Mouse (Mus musculus): Measurements from ENCODE around the gene Cidec. TPM values are rescaled to one million over a fixed set of nuclear protein-coding genes. Genes with fewer than 3 reads are reported as not detected.
A peak's percentile ranks its signal among the peaks of the same experiment; 100 is the strongest.

Gene Cidec
- not detected for polyA plus RNA-seq (2017; shearing (Covaris generic))

DNA sequence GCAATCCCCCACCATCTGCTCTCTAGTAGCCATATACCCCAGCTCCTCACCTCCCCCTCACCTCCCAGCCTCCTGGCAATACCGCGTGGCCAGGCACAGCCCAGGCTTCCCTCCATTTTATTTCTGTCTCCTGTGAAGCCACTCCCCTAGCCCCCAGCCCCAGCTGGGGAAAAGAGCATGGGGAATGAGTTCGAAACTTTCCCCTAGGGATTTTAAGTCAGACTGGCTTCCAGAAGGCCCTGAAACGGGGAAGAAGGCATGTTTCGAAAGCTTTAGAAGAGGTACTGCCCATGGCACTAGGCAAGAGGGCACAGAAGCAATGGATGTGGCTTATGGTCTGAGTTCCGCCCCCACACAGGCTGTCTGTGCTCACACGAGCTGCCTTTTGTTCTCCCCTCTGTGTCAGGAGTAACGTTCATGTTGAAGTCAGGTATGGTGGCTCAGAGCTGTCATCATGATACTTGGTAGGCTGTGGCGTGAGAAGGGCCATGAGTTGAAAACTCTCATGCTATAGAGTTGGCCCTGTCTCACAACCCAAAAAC is at the start of gene Cidec:
Gene Cidec, minus strand, starts transcription at position 97 of the 542 bp plus-strand sequence.
- ATAC-seq: no peak

DNA sequence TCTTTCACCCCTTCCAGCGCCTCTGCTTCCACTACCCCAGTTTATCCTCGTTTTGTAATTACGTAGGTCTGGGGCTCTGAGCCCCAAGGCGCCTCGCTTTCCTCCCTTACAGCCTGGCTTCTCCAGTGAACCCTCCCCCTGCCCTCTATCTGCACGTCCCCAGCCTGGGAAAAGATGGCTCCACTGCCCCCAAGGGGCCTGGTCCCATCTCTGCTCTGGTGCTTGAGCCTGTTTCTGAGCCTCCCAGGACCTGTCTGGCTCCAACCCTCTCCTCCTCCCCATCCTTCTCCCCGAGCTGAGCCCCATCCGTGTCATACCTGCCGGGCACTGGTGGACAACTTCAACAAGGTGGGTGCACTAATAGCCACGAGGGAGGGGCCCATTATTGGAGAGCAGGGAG is 48.2 kb upstream of the Cidec start:
- ATAC-seq: no peak

DNA sequence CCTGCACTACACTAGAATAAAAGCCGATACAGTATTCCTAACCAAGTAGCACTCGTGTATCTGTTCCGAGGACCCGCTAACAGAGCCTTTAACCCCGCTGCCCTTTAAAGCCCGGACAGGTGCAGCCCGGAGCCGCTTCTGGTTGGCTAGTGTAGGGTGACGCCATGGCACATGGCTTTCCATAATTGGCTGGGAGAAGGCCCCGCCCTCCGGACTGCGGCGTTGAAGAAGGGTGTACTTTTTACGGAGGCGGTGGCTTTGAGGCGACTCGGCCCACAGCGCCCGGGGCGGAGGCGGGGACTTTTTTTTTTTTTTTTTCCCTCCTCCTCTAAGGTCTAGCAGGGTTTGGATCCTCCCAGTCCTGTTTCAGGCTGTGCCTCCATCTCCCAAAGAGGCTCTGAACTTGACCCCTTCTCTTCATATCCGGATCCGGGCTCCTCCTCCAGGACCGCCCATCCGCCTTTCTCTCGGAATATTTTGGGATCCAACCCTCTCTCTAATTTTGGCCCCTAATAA is 47.6 kb upstream of the Cidec start, which contains the start of gene Creld1:
Gene Creld1, plus strand, starts transcription at position 198 of the 516 bp plus-strand sequence.
- peak; percentile 97 for ATAC-seq

DNA sequence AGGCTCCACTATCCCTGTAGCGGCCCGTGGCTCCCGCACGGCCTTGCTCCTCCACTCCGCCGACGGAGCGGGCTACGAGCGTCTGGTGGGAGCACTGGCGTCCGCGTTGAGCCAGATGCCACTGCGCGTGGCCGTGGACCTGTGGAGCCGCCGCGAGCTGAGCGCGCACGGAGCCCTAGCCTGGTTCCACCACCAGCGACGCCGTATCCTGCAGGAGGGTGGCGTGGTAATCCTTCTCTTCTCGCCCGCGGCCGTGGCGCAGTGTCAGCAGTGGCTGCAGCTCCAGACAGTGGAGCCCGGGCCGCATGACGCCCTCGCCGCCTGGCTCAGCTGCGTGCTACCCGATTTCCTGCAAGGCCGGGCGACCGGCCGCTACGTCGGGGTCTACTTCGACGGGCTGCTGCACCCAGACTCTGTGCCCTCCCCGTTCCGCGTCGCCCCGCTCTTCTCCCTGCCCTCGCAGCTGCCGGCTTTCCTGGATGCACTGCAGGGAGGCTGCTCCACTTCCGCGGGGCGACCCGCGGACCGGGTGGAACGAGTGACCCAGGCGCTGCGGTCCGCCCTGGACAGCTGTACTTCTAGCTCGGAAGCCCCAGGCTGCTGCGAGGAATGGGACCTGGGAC is 47.0 kb upstream of the Cidec start:
- ATAC-seq: peak; percentile 42

DNA sequence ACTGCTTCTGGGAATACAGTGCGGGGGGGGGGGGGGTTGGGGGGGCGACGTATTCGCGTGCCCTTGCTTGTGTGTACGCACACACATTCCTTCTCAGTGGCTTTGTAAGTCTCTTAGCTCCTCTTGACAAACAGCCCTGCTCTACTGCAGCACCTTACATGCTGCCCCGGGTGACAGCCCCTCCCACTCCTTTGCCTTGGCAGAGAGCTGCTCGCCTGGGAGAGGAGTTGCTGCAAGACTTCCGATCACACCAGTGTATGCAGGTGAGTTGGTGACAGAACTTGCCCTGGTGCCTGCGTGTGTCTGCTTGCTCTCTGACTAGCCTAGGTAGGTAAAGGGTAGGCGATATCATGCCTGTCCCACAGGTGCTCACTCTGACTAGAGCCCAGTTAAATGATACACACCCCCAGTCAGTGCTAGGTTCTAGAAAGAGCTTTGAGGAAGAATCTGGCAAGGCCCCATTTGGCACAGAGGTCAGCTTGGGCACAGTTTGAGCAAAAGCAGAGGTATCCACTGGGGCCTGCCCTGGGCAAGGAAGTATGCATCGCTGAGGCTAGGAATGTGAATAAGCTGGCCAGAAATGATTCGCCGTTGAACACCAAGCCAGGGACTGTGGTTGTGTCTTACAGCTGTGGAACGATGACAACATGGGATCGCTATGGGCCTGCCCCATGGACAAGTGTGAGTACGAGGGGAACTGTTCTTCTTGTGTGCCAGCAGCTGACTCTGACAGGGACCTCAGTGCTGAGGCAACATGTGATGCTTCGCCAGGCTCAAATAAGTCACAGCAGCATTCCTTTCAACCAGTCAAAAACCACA is 45.2 kb upstream of the Cidec start:
- no peak for ATAC-seq

DNA sequence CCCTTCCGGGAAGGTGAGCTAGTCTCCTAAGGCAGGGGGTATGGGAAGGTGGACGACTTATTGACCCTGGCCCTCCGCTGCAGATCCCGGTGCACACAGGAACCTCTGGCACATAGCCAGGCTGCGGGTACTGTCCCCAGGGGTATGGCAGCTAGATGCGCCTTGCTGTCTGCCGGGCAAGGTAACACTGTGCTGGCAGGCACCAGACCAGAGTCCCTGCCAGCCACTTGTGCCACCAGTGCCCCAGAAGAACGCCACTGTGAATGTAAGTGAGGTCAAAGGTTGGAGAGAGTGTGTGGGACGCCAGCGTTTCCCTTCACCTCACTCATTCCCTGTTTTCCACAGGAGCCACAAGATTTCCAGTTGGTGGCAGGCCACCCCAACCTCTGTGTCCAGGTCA is 43.3 kb upstream of the Cidec start:
- ATAC-seq: no peak

DNA sequence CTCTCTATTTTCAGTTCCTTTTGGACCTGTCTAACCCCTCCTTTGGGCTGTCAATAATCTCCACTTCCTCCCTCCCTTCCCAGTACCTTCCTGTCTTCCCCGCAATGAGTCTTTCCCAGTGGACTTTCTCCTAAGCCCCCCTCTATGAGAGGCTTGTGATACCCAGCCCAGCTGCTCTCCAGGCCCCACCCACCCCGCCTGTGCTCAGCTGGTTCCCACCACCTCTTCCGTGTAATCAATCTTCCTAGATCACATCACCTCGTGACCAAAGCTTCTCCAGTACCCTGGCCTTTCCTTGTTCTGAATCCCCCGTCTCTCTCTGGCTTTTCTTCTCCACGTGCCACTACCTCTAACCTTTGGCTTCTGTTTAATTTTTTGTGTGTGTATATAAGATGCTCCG is 41.8 kb upstream of the Cidec start:
- no peak for ATAC-seq

DNA sequence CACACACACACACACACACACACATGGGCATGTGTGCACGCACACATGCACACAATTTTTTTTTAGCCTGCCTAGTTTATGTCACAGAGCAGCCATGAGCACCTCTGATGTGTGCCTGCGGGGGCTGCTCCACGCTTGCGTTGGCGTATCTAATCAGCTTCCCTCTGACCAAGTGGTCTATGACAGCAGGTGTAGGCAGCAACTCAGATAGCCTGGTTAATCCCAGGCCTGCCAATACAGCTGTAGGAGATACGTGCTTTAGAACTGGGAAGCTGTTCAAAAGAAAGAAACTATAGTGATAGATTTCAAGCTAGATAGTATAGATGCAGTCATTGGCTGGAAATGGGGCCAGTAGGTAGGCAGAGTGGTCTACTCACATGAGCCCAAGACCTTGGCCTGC is 38.2 kb upstream of the Cidec start:
- ATAC-seq: no peak

DNA sequence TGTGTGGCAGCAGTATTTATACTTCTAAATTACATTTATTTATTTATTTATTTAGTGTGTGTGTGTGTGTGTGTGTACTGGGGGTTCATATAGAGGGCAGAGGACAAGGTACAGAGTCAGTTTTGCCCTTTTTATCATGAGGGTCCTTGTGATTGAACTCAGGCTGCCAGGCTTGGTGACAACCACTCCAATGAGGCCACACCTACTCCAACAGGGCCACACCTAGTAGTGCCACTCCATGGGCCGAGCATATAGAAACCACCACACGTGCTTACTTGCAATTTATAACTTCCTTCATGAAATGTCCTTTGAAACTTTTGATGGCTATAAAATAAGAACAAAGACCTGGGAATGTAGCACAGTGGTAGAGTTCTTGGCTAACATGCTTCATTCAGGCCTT is 37.7 kb upstream of the Cidec start:
- ATAC-seq: no peak

DNA sequence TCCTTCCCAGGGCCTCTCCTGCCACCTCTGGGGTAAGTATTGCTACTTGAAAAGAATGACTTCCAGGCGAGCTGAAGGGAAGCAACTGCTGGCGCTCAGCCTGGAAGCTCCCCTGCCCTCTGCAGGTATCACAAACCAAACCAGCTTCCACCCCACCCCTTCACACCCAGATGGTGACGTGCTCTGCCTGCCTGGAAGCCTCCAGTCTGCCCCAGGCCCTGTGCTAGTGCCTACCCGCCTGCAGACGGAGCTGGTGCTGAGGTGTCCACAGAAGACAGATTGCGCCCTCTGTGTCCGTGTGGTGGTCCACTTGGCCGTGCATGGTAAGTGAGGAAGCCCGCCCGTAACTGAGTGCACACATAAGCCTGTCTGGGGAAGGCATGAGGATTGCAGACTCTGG is 36.5 kb upstream of the Cidec start:
- ATAC-seq: no peak

DNA sequence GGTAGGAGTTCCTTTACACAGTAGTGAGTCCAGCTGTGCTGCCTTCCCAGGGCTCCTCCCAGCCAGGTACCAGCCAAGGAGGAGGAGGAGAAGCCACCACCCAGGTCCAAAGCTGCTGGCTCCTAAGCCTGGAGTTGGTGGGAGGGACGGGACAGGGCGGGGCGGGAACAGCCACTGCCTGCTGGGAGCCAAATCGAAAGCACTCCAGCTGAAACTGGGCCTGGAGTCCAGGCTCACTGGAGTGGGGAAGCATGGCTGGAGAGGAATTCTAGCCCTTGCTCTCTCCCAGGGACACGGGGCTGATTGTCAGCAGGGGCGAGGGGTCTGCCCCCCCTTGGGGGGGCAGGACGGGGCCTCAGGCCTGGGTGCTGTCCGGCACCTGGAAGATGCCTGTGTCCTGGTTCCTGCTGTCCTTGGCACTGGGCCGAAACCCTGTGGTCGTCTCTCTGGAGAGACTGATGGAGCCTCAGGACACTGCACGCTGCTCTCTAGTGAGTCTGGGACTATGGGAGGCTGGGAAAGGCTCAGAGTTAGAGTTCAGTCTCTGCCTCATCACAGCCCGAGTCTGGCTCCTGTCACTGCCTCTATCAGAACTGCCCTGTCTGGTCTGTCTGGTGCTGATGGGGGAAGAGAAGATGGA is 35.9 kb upstream of the Cidec start, which contains the start of gene Il17rc:
Gene Il17rc, plus strand, starts transcription at position 131 of the 640 bp plus-strand sequence.
- no peak for ATAC-seq

DNA sequence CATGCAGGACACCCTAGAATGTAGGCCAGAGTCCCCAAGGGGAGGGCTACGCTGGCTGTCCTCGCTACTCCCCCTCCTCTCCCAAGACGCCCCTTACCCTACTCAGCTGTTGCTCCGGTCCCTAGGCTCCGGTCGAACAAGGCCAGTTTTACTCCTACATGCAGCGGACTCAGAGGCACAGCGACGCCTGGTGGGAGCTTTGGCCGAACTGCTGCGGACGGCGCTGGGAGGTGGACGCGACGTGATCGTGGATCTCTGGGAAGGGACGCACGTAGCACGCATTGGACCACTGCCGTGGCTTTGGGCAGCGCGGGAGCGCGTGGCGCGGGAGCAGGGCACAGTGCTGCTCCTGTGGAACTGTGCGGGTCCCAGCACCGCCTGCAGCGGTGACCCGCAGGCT is 33.9 kb upstream of the Cidec start:
- peak; percentile 41 for ATAC-seq

DNA sequence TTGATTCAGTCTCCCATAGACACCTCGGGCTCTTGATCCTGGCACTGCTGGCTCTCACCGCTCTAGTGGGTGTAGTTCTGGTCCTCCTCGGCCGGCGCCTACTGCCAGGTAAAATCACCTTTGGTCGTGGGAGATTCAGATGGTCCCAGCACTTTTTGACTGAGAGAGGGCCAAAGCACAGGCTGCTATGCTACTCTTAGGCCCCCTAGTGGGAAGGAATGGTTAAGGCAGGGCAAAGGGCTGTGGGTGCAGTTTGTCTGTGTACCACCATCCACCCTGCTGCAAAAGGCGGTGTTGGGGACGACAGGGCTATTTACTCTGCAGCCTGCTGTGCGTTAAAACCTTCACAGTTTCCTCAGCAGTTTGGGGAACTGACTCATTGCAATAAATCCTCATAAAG is 33.5 kb upstream of the Cidec start:
- ATAC-seq: peak; percentile 96

DNA sequence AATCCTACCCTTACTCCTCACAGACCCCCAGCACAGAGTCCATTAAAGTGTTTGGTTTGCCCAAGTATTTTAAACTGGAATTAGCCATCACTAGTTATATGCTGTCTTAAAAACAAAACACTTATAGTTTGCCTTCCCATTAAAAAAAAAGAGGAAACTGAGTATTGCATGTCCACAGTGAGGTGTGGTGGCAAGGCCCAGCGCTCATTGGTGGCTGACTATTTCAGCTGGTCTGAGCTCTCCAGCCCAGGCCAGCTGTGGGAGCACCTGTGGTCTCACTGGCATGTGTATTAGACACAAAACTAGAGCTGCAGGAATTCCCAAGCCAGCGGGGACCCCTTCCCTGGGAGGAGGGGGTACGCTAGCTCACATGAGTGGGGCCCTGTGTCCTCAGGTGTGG is 33.0 kb upstream of the Cidec start:
- ATAC-seq: no peak

DNA sequence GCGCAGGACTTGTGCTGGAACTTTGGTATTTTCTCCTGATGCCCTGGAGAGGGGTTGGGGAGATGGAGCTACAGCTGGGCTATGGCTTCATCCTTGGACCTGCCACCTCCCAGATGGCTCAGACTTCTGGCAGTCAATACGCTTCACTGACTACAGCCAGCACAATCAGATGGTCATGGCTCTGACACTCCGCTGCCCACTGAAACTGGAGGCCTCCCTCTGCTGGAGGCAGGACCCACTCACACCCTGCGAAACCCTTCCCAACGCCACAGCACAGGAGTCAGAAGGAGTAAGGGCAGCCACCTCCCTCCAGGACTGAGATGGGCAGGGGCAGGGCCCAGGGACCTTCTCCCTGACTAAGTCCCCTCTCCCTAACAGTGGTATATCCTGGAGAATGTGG is 30.0 kb upstream of the Cidec start:
- ATAC-seq: no peak

DNA sequence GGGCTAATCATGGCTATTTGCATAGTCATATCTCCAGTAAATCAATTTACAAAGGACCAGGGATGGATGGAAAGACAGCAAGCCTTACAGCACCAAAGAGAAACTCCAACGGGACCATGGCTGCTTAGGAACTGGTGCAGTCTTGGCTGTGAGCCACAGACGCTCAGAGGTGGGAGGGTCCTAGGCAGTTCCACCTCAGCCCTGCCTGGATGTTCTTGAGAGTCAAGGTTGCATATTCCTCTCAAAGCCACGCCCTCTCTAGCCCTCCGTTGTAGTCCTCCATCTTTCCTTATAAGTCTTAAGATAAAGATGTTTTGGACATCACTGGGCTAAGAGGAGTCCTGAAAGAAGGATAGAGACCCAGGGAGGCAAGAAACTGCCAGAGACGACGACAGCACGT is 28.5 kb upstream of the Cidec start:
- no peak for ATAC-seq

DNA sequence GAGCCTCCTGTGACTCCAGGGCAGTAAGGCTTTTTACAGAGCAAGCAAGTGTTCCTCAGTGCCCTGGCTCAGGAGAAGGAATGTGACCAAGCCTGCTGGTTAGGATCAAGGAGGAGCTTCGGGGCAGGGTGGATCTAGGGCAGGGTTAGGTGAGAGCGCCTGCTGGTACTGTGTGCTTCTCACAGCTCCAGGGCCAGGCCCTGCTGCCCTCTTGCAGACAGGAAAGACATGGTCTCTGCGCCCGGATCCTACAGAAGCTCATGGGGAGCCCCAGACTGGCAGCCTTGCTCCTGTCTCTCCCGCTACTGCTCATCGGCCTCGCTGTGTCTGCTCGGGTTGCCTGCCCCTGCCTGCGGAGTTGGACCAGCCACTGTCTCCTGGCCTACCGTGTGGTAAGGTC is 23.1 kb upstream of the Cidec start:
- no peak for ATAC-seq

DNA sequence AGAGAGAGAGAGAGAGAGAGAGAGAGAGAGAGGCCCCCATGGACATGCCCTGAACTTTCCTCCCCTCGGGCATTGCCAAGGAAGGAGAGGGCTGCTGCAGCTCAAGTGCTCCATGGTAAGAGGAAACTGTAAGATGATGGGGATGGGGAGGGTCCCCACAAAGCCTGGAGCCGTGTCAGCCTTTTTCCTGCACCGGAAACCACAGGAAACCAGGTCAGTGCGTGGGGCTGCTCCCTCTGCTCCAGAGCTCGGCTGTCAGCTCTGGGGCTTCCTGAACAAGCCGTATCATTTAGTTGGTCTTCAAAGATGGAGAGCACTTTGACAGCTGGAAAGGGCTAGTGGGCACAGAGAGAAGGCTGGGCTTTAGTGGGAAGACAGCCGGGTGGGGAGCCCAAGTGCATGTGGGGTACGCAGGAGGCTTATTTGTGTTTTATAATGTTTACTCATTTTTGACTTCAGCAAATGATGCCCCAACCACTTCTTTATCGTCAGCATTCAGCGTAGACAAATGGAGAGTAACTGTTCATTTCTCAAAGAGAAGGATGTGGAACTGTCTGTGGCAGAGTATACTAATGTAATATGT is 22.5 kb upstream of the Cidec start, which contains the start of gene Il17re:
Gene Il17re, plus strand, starts transcription at position 533 of the 583 bp plus-strand sequence.
- no peak for ATAC-seq

DNA sequence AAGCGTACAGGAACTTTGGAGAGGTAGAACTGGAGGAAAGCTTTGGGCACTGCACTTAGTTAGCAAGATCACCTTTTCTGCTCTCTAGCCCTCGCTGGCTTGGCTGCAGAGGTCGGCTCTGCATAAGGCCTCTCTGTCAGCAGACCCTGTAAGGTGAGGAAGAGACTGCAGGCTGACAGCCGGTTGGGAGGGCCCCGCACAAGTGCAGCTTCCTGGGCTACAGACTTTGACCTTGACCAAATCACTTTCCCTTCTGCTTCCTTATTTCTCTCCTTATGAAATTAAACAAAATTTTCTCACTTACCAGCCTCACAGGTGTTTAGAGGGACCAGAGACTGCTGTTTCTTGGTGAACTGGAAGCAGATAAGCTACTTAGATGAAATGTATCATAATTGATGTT is 19.4 kb upstream of the Cidec start:
- ATAC-seq: no peak

DNA sequence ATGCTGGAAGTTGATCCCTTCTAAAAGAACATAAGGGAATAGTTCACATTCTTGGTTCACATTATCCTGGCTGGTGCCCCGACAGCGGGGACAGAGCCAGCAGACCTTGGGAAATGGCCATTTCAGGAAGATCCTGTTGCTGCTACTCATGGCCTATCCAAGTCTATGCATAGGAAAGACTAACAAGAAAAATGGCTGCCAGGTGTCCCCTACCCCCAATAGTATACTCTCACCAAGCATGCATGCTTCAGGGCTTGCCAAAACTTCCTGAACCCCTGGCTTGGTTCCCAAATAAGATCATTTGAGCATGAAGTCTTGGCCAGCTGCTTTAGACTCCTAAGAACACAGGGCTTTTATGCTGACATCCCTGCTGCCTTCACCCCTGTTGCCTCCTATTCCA is 16.3 kb upstream of the Cidec start:
- no peak for ATAC-seq

DNA sequence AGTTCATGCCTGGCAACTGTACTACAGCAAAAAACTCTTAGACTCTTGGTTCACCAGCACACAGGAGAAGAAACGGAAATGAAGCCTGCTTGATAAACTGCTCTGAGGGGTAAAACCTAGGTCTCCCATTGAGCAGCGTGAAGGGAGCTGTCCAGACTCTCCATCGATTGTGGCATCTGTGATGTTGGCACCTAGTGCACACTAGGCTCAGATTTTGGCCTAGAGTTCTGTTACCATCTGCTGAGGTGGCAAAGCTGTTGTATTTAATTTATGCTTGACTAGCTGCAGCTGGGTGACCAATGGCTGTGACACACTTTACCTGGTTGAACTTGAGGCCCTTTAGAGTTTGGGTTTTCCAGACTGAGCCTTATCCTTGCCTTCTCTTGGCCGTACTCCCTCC is 12.1 kb upstream of the Cidec start:
- ATAC-seq: no peak

DNA sequence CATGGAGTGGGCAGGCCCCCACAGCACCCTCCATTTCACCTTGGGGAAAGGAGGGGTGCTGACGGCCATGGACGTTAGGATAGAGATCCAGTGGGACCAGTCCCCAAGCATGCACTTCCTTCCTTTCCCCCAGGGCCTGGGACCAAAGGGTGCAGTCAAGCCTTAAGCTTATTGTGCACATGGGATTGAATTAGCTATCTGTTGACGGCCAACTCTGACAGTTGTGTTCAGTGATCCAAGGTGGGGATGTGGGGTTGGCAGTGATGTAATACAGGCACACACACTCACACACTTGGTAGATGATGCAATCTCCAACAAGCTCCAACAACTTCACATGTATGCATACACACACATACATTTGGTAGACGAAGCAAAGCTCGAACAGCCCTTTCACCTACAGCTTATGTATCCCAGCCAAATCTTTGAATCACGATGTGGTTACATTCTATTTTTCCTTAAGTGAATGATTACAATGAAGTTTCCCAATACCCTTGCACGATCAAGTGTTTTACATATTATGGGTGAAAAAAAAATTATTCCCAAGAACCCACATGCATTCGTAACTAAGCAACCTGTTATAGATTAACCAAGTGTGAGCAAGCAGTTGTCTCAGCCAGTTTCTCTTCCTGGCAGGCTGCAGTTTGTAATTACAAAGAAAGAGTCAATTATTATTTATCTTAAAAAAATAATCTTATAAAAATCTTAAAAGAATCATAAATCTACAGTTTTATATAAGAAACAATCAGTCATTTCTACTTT is 8.8 kb upstream of the Cidec start:
- ATAC-seq: no peak

Measured in activated CD4-positive, CD25-positive, alpha-beta regulatory T cell, adult 4 months (primary cell).